Mouse (Mus musculus) hindbrain, postnatal 0 days (tissue): ENCODE data around the gene Tceal9. TPM values are rescaled to one million over a fixed set of nuclear protein-coding genes. Genes with fewer than 3 reads are reported as not detected.
"Not testable (repeated sequence)": the region's sequence is repeated elsewhere in the genome, so short reads cannot be mapped to it uniquely, and the experiment has no call there.

Experiments used
- ATAC-seq: fragments of 200-750 bp; cut with Nextera tagmentation; 2 replicates; pipeline ENCODE4 v1.8.0; 2017; ENCODE audit warnings: mild to moderate bottlenecking, moderate TSS enrichment, moderate library complexity
- DNase-seq: peaks from one replicate; pipeline ENCODE4 v3.0.0-alpha.2; 2015; ENCODE audit warnings: low spot score
- H3K27ac ChIP-seq: fragments of 300-500 bp; sonication (generic); 2 replicates; pipeline ENCODE4 v1.5.1; 2014; ENCODE audit warnings: mild to moderate bottlenecking
- H3K27me3 ChIP-seq: fragments of 300-500 bp; sonication (generic); 2 replicates; pipeline ENCODE4 v1.6.1; 2014; ENCODE audit warnings: low read length, mixed read lengths; ENCODE audit not compliant: insufficient read depth
- H3K36me3 ChIP-seq: fragments of 300-500 bp; sonication (generic); 2 replicates; pipeline ENCODE4 v1.6.1; 2014; ENCODE audit warnings: low read length, mixed read lengths; ENCODE audit not compliant: insufficient read depth
- H3K4me1 ChIP-seq: fragments of 300-500 bp; sonication (generic); 2 replicates; pipeline ENCODE4 v1.6.1; 2014; ENCODE audit warnings: antibody characterized with exemption, low read length, mixed read lengths; ENCODE audit not compliant: insufficient read depth
- H3K4me2 ChIP-seq: fragments of 300-500 bp; sonication (generic); 2 replicates; pipeline ENCODE4 v1.6.1; 2014; ENCODE audit warnings: low read depth, mild to moderate bottlenecking, low read length, moderate library complexity, mixed read lengths
- H3K4me3 ChIP-seq: fragments of 300-500 bp; sonication (generic); 2 replicates; pipeline ENCODE4 v1.5.1; 2014; ENCODE audit warnings: low read length
- H3K9ac ChIP-seq: fragments of 300-500 bp; sonication (generic); replicated peaks from 2 replicates; pipeline ENCODE4 v1.6.1; 2014; ENCODE audit warnings: mild to moderate bottlenecking, low read length, moderate library complexity, mixed read lengths
- H3K9me3 ChIP-seq: fragments of 300-500 bp; sonication (generic); 2 replicates; pipeline ENCODE4 v1.6.1; 2016; ENCODE audit warnings: low read length, mixed read lengths
- CTCF ChIP-seq: IDR thresholded peaks from 2 replicates; pipeline ENCODE4 v1.5.1; 2016; ENCODE audit warnings: antibody characterized with exemption, control low read depth, low read depth
- WGBS: fragments of 180-500 bp; shearing (Covaris S2); extraction: QIAGEN DNeasy Blood & Tissue Kit; methylation state at CpG from one replicate; pipeline ENCODE4 v1.1.7; 2014; 5-methylcytosine and 5-hydroxymethylcytosine counted together
- polyA plus RNA-seq: library from polyadenylated mRNA; unstranded; fragments of >200 nt; fragmentation: Nextera tagmentation; extraction: Ambion mirVana; gene quantifications from 2 replicates; pipeline ENCODE4 v1.2.1, GENCODE M21; 2015
- total RNA-seq: library from RNA; depleted of rRNA; stranded (reverse); fragments of >200 nt; gene quantifications from 2 replicates; pipeline ENCODE4 v1.2.3, GENCODE M21; 2014

The Tceal9 gene
- total and polyA plus RNA-seq, 2 experiments from 2014 or later: 100 to 257 TPM

DNA sequence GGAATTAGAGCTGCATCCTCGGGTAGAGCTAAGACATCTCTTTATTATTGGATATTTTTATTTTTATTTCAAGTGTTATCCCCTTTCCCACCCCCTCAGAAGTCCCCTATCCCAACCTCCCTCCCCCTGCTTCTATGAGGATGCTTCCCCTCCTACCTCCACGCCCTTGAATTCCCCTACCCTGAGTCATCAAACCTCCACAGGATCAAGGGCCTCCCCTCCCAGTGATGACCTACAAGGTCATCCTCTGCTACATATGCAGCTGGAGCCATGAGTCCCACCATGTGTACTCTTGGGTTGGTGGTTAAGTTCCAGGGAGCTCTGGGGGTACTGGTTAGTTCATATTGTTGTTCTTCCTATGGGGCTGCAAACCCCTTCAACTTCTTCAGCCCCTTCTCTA is 31.5 kb upstream of the Tceal9 start:
- ATAC-seq: no peak
- no peak overlapping the region for H3K9ac ChIP-seq
- no peaks in the 10 kb centered on the region for H3K36me3 ChIP-seq
- H3K4me3 ChIP-seq: no peak overlapping the region
- no peaks in the 10 kb centered on the region for H3K27me3 ChIP-seq
- 74% methylated on average over 2 of the region's 2 CpGs for WGBS
- no peaks in the 10 kb centered on the region for H3K4me1 ChIP-seq
- no peak overlapping the region for H3K4me2 ChIP-seq
- no peak for DNase-seq
- no peak overlapping the region for H3K27ac ChIP-seq
- no peak for TF ChIP-seq CTCF
- no peaks in the 10 kb centered on the region for H3K9me3 ChIP-seq

DNA sequence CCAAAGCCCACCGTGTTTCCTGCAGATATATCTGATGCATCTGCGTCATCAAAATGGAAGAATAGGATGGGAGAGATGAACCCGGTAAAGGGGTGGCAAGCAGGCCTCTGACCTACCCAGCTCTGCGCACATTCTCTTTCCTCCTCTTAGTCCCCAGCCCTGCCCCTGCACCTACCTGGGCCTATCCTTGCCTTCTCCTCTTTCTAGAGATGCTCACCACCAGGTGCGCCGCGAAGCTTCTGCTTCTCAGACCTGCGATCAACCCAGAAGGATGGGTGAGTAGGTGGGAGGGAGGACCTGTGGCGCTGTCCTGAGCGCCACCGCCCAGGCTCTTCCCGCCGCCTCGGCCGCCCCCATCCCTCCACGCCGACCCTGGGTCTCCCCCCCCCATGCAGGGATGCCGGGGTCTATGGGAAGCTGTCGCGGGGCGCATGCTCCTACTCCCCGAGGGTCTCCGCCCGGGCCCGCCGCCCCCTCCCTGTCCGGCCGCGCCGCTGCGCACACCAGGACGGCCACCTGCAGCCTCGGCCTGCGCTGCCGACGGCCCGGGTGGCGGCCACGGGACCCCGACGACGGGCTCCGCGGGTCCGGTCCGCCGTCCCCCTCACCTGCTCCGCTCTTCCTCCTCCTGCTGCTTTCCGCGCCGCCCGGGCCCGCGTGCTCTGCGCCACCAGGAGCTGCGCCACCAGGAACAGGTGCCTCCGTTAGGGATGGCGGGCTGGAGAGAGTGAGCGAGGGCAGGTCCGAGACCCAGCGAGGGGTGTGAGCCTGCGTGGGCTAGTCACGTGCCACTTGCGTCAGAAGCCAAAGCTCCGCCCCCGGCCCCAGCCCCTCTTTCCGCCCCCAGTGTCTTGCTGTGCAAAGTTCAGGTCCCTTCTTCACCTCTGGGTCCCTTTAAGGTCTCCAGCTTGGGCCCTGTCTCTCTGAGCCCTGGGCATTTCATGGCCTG is 29.9 kb upstream of the Tceal9 start, which contains the start of the genes Tceal7 and Bex1:
Tceal7 (plus strand) TSS at position 51 of the 949 bp plus-strand sequence.
Bex1 (minus strand) TSS at position 785 of the 949 bp plus-strand sequence.
- H3K4me1 ChIP-seq, H3K27me3 ChIP-seq, H3K27ac ChIP-seq, DNase-seq, H3K36me3 ChIP-seq, H3K9me3 ChIP-seq: not testable (repeated sequence)
- H3K4me2 ChIP-seq: peak within 1 kb of the TSS; percentile 43
- H3K9ac ChIP-seq: 0 out of 2 replicates have a peak within 1 kb of the TSS, but pooled peaks have one; percentile 28
- 42% methylated on average over 11 of the region's 67 CpGs for WGBS
- ATAC-seq: peak; percentile 92
- peak within 1 kb of the TSS; percentile 36 for H3K4me3 ChIP-seq

DNA sequence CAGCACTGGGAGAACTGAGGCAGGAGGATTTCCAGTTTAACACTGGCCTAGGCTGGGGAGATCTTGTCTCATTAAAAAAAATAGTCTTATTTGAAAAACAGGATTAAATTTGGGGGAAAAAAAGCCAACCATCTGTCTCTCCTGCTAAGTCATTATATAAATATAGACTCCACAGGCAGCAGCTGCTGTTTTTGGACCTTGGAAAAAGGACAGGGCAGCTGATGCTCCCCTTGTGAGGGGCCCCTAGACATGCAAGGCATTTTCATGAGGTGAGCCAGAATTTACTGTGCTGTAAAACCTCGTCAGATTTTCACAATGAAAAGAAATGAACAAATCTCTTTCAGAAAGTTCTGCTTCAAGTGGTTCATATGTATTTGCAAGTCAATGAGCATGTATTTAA is 28.6 kb upstream of the Tceal9 start:
- no peak for ATAC-seq

DNA sequence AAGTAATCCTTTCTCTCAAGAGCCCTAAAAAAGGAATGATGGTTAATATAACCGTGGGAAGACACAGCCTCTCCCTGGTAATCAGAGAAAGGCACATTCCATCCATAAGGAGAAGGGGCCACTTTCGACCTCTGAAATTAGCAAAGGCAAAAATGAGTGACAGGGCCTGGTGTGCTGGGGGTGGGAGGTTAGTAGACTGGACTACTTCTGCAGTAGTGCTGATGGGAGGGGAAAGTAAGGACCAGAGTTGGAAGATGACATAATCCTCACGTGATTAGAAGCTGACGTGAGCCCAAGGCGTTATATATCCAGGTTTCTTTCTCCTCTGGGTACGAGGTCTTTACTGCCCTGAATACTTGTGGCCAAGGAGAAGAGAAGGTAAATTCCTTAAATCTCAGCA is 21.2 kb upstream of the Tceal9 start:
- H3K4me2 ChIP-seq: no peak overlapping the region
- ATAC-seq (no peak), DNase-seq (no peak)
- no peaks in the 10 kb centered on the region for H3K27me3 ChIP-seq
- H3K4me1 ChIP-seq: no peaks in the 10 kb centered on the region
- no peak overlapping the region for H3K27ac ChIP-seq
- H3K36me3 ChIP-seq: no peaks in the 10 kb centered on the region
- H3K4me3 ChIP-seq: no peak overlapping the region
- WGBS: 75% methylated on average over 6 of the region's 6 CpGs
- H3K9ac ChIP-seq: no peak overlapping the region
- TF ChIP-seq CTCF: no peak
- no peaks in the 10 kb centered on the region for H3K9me3 ChIP-seq

More for the DNA sequence above, 28.6 kb upstream of the Tceal9 start:
- H3K4me2 ChIP-seq: no peak overlapping the region
- no peaks in the 10 kb centered on the region for H3K9me3 ChIP-seq
- H3K27me3 ChIP-seq: no peaks in the 10 kb centered on the region
- no peak for DNase-seq
- no peak overlapping the region for H3K9ac ChIP-seq
- no peaks in the 10 kb centered on the region for H3K36me3 ChIP-seq
- H3K27ac ChIP-seq: no peak overlapping the region
- H3K4me1 ChIP-seq: no peaks in the 10 kb centered on the region
- TF ChIP-seq CTCF: no peak
- WGBS: 46% methylated on average over 1 of the region's 1 CpGs
- no peak overlapping the region for H3K4me3 ChIP-seq

DNA sequence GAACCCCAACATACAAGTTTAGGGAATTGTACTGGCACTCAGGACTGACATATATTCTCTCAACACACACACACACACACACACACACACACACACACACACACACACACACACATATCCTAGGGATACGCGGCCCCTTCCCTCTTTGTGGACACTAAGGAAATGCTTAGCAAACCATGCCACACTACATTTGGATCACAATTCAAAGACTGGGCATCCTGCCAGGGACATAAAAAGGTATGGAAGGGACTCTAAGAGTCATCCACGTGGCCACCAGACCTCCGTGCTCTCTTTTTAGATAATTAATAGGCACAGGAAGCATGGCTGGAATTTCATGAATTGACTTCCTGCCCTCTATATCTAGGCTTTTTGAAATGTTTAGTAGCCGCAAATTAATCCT is 17.1 kb upstream of the Tceal9 start:
- no peak for TF ChIP-seq CTCF
- no peaks in the 10 kb centered on the region for H3K27me3 ChIP-seq
- WGBS: 63% methylated on average over 5 of the region's 5 CpGs
- DNase-seq: no peak
- no peak overlapping the region for H3K4me2 ChIP-seq
- no peak overlapping the region for H3K27ac ChIP-seq
- H3K9me3 ChIP-seq: no peaks in the 10 kb centered on the region
- H3K36me3 ChIP-seq: no peaks in the 10 kb centered on the region
- ATAC-seq: no peak
- H3K4me1 ChIP-seq: no peaks in the 10 kb centered on the region
- H3K9ac ChIP-seq: no peak overlapping the region
- no peak overlapping the region for H3K4me3 ChIP-seq

DNA sequence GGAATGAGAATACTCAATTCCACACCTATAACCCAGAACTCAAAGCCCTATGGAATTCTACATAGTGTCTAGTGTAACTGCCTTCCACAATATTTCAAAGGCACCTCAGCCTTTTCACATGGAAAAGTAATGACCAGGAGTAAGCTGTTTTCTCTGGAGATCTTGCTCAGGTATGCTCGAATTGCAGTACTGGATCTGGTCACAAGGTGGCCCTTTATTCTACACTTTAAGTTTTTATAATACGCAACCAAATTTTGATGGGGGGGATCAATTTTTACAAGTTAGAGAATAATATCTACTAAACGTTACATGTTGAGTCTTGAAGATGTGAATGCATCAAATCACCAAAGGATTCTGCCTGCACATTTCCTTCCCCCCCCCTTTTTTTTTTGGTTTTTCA is 6.8 kb upstream of the Tceal9 start:
- no peak overlapping the region for H3K9ac ChIP-seq
- no peak for ATAC-seq
- WGBS: 54% methylated on average over 3 of the region's 3 CpGs
- TF ChIP-seq CTCF: peak; percentile 61
- no peaks in the 10 kb centered on the region for H3K4me1 ChIP-seq
- H3K9me3 ChIP-seq: no peaks in the 10 kb centered on the region
- no peak overlapping the region for H3K4me2 ChIP-seq
- H3K27ac ChIP-seq: no peak overlapping the region
- H3K4me3 ChIP-seq: no peak overlapping the region
- peak; percentile 74 for DNase-seq
- no peaks in the 10 kb centered on the region for H3K36me3 ChIP-seq
- H3K27me3 ChIP-seq: no peaks in the 10 kb centered on the region

DNA sequence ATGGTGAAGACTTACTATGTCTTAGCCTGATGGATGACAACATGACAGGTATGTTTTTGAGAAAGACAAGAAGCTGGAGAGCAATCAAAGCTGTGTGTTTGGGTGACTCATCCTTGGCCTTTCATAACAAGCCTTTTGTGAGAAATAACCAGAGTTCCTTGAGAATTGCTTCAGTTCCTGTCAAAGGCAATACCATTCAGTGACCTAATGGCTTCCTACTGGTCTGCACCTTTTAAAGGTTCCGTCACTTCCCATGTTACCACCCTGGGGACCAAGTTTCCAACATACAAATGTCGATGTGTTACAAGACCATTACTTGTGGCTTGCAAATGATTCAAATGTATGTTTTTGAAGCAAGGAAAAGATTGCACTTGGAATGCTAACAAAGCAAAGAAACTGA is 1.7 kb upstream of the Tceal9 start:
- Histone ChIP-seq H3K4me2 (0 out of 2 replicates have a peak overlapping the region, but pooled peaks have one; percentile 55), H3K27me3 (no peaks in the 10 kb centered on the region), H3K9me3 (no peaks in the 10 kb centered on the region), H3K27ac (no peak overlapping the region), H3K4me1 (no peaks in the 10 kb centered on the region), H3K36me3 (no peaks in the 10 kb centered on the region), H3K9ac (no peak overlapping the region), H3K4me3 (no peak overlapping the region)
- ATAC-seq (no peak), DNase-seq (no peak)
- no peak for TF ChIP-seq CTCF
- 87% methylated on average over 2 of the region's 2 CpGs for WGBS
